Mouse (Mus musculus) heart, postnatal 0 days (tissue): ENCODE data around the gene Coil.

ENCODE experiments used
- CTCF ChIP-seq: IDR thresholded peaks from 2 replicates; pipeline ENCODE4 v1.5.1; 2016; ENCODE audit warnings: antibody characterized with exemption, control low read depth, low read depth
- EP300 ChIP-seq: IDR thresholded peaks from 2 replicates; pipeline ENCODE4 v1.6.1; 2016; ENCODE audit warnings: antibody characterized with exemption, low read depth

DNA sequence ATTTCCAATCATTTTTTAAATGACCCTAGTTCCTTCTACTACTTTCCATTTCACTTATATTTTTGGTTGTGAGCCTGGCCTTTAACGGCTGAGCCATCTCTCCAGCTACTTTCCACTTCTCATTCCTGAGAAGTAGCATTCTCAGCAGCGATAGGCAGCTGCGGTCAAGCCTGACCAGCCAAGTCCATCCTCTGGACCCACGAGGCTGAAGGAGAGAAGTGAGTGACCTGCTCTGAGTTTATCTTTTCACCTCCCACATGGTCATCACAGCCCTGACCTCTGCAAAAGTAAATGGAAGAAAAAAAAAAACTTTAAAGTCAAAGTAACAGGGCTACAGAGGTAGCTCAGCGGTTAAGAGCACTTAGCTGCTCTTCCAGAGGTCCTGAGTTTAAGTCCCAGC, 43.5 kb upstream of the Coil start:
- TF ChIP-seq CTCF (no peak), EP300 (no peak)
